Mouse (Mus musculus) megakaryocyte, adult 5-6 weeks (primary cell): Measurements from ENCODE around the gene Sik1. TPM values are rescaled to one million over a fixed set of nuclear protein-coding genes. Genes with fewer than 3 reads are reported as not detected.
A peak's percentile ranks its signal among the peaks of the same experiment; 100 is the strongest.

Experiments
- ATAC-seq: 2 replicates; pipeline ENCODE4 v1.8.0; 2016; ENCODE audit warnings: mild to moderate bottlenecking, inconsistent platforms; ENCODE audit not compliant: poor library complexity, severe bottlenecking
- total RNA-seq, 2 experiments: library from RNA; stranded (forward) in 1 of 2; stranded (reverse) in 1 of 2; fragments of 153-499, 151-499 nt in 1 of 2; fragments of 221-1000, 200-1000 nt in 1 of 2; gene quantifications; 2 replicates each; pipeline versions ENCODE4 v1.2.3 to v1.2.4; 2015 to 2017

The Sik1 gene
- total RNA-seq, 2 experiments from 2014 or later = 30.6 to 37.6 TPM

- no peak for ATAC-seq
Measured at GRCm38 (mm10) chr17:31811333-31811732, 44.3 kb downstream of the Sik1 start.

DNA sequence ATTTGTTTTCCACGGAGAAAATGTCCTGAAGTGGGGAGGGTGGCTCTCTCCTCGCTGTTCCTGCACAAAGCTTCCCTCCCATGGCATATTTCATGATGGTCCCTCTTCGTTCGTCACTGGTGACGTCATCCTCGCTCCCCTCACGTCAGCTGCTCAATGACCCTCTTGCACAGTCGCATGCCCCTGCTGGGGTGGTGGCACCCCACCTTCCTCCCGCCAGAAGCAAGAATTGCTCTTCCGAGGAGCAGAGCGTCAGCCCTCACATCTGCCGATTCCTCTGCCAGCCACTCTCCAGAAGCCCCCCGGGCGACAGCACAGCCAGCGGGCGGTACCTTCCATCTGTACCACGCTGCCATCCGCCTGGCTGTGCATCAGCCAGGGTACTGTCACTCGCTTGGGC, 45.7 kb downstream of the Sik1 start:
- no peak for ATAC-seq

GRCm38 (mm10) chr17:31809136-31809535, 46.5 kb downstream of the Sik1 start:
- no peak for ATAC-seq

DNA sequence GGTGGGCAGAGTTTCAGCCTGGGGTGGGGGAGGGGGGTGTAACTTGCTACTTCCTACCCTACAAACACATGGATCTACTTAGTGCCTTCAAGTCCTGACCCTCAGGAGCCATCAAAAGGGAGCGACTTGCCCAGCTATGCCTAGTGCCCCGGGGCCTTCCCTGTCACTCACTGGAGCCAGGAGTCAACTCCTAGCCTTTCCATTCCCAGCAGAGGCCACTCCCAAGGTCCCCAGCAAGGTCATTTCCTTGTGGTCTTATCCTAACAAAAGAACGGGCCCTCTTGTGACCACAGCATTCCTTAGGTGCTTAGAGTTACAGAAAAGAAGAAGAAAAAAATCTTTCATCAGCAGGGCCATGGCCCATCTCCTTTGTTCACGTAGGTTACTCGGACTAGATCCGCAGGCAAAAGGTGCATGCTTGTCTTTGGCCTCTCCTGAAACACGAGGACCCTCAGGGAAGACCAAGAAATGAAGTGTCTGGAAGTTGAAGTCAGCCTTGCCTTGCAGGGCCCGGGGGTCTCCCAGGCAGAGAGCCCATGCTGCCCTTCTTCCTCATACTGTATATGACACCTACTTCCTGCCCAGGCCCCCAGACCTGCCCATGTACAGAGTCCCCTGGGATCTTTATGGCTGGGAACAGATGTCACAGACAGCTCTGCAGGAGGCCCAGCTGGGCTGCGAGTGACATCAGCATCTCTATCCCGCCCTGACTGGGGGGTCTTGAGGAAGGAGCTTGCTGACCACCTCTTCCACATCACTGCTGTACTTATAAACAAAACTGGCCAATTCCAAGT, 47.3 kb downstream of the Sik1 start:
- ATAC-seq = no peak

DNA sequence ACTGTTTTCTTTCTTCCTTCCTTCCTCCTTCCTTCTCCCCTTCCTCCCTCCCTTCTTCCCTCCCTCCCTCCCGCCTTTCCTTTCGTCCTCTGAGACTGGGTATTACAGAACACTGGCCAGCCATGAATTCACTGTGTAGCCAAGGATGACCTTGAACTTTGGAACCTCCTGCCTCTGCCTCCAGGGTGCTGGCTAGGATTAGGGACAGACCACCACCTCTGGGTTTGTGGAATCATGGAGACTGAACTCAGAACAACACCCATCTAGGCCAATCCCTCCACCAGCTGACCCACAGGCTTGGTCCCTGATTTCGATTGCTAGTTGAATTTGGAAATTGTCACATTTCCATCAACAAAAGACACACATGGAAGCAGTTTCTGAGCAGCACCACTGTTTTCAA, 49.1 kb downstream of the Sik1 start:
- ATAC-seq = no peak

DNA sequence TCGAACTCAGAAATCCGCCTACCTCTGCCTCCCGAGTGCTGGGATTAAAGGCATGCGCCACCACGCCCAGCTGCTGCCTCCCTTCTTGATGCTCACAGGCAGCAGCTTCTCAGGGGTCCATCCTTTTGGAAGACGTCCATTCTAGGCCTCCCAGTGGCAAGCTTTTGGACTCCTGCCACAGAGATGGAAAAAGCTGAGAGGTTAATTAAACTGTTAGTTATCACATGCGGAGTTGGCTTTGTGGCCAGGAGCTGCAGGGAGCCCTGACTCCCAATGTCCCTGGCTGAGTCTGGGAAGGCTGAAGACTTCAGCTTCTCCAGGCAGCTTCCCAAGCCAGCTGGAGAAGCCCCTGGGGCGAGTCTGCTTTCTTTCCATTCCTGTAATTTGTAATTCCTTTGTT, 49.6 kb downstream of the Sik1 start:
- ATAC-seq = no peak

DNA sequence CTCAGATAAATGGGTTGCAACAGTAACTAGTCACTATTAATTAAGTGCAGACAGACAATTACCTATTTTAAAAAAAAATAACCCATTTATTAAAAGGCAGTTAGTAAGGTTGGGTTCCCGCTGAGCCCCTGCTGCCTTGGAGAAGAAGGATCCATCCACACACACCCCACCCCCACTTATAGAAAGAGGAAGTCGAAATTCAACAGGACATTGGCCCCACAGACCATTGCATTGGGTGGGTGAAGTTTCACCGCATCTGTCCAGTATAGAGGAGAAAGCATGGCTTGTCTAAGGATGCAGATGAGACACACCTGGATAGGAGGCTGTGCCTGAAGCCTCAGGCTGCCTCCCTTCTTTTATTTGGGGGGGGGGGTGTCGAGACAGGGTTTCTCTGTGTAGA, 50.0 kb downstream of the Sik1 start:
- peak; percentile 58 for ATAC-seq

- ATAC-seq = no peak
Measured at GRCm38 (mm10) chr17:31802272-31803017, 53.2 kb downstream of the Sik1 start.

DNA sequence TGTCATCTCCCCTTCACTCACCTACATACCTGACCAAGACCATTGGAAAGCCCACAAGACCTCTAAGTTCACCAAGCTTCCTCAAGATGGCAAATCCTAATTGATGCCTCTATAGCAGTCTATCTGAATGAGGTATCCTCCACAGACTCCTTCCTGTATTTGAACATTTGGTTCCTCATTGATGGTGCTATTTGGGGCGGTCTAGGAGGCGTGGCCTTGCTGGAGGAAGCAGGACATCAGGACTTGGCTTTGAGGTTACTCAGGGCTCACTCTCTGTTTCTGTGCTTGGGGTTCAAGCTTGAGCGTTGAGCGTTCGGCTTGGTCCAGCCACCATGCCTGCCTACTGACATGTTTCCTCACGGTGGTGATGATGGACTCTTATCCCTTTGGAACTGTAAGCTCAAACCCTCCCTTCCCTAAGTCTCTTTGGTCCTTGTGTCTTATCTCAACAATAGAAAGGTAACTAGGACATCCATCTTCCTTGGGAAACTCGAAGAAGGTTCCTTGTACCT, 54.7 kb downstream of the Sik1 start:
- peak; percentile 94 for ATAC-seq

DNA sequence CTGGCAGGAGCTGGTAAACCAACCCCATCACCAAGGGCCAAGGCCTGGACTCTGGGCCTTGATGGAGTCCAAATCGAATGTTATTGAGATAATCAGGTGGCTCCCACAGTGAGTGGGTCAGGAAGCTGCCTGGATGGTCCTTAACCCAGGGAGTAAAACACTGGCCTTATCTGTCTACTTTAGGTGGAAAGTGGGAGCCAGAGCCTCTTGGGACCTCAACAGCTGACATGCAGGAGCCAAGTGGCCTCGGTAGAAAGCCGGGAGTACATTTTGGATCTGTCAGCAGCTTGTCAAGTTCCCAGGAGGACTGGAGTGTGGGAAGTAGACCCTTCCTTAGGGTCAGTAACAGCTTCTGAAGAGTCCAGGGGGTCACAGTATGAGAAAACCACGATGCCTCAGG, 59.7 kb downstream of the Sik1 start:
- no peak for ATAC-seq

Other genes with a start within 250 kb of the Sik1 start
- not detected in 2 replicates for gene Cbs, start 218.6 kb downstream of the Sik1 start, total RNA-seq (2015)
- gene Cbs, start 218.6 kb downstream of the Sik1 start, total RNA-seq (2017) = not detected in 2 replicates
- gene U2af1, start 196.9 kb downstream of the Sik1 start, total RNA-seq (2015) = 36.2 and 37.7 TPM in 2 replicates
- gene U2af1, start 196.9 kb downstream of the Sik1 start, total RNA-seq (2017) = 119 and 145 TPM in 2 replicates
- gene Cryaa, start 178.0 kb downstream of the Sik1 start, total RNA-seq (2015) = not detected in 2 replicates
- gene Cryaa, start 178.0 kb downstream of the Sik1 start, total RNA-seq (2017) = not detected in 2 replicates
- 16.8 and 18.9 TPM in 2 replicates for gene Rrp1b, start 180.3 kb upstream of the Sik1 start, total RNA-seq (2015)
- gene Rrp1b, start 180.3 kb upstream of the Sik1 start, total RNA-seq (2017) = 18.3 and 19.1 TPM in 2 replicates
- gene Hsf2bp, start 180.5 kb upstream of the Sik1 start, total RNA-seq (2015) = not detected in 2 replicates
- gene Hsf2bp, start 180.5 kb upstream of the Sik1 start, total RNA-seq (2017) = not detected in 2 replicates